Mouse (Mus musculus) left cerebral cortex, postnatal 10 days (tissue): ENCODE measurements at regions not wholly inside any gene's neighbourhood (a gene's known extent, or its start where the extent isn't known, plus 50 kb on each side); places are given as distances from the start of the nearest gene placed in this dataset.
A peak's percentile ranks its signal among the peaks of the same experiment; 100 is the strongest.
"Not testable (repeated sequence)": the region's sequence is repeated elsewhere in the genome, so short reads cannot be mapped to it uniquely, and the experiment has no call there.

ENCODE experiments used
- DNase-seq, 2 experiments: peaks; one replicate each; pipeline ENCODE4 v3.0.0; 2021 to 2022; ENCODE audit warnings: low spot score in 2 of 2, mixed read lengths in 1 of 2; ENCODE audit errors: extremely low spot score in 1 of 2
- intact Hi-C: fragments of 180-260 bp; cut with DNase I; formaldehyde crosslinking; loops from one replicate; pipeline ENCODE4 v1.15.1; 2025

GRCm38 (mm10) chr10:14333344-14333743 is 212.1 kb downstream of the Adgrg6 start:
- intact Hi-C loops: loop anchor here (5.0 kb wide), 1 partner anchor 54 kb away; no protein-coding TSS in a partner anchor
- no peak for DNase-seq

GRCm38 (mm10) chr10:14332688-14333117 is 212.8 kb downstream of the Adgrg6 start:
- DNase-seq: peak; percentile 39 to 45
- intact Hi-C loops: loop anchor here (5.0 kb wide), 1 partner anchor 55 kb away; no protein-coding TSS in a partner anchor

- no peak for DNase-seq
- intact Hi-C loops: no loop called here
Observed at GRCm38 (mm10) chr10:14328846-14329245, 216.6 kb downstream of the Adgrg6 start.

- DNase-seq: no peak
- intact Hi-C loops: no loop called here
Observed at GRCm38 (mm10) chr10:14326229-14326628, 219.2 kb downstream of the Adgrg6 start.

- peak; percentile 77 to 84 for DNase-seq
- intact Hi-C loops: loop anchor here (5.0 kb wide), 4 partner anchors 109 to 759 kb away; partner anchors contain the start of gene Hivep2
Observed at GRCm38 (mm10) chr10:14321503-14321902, 224.0 kb downstream of the Adgrg6 start.

- intact Hi-C loops: no loop called here
- no peak for DNase-seq
Observed at GRCm38 (mm10) chr10:14315232-14315631, 230.2 kb downstream of the Adgrg6 start.

GRCm38 (mm10) chr10:14314607-14315006 is 230.9 kb downstream of the Adgrg6 start:
- no peak for DNase-seq
- intact Hi-C loops: no loop called here

GRCm38 (mm10) chr10:14314004-14314581 is 231.4 kb downstream of the Adgrg6 start:
- DNase-seq: no peak
- intact Hi-C loops: no loop called here

- DNase-seq: no peak
- intact Hi-C loops: no loop called here
Observed at GRCm38 (mm10) chr10:14312959-14313358, 232.5 kb downstream of the Adgrg6 start.

- intact Hi-C loops: no loop called here
- DNase-seq: no peak
Observed at GRCm38 (mm10) chr10:14311962-14312361, 233.5 kb downstream of the Adgrg6 start.

GRCm38 (mm10) chr10:14306811-14307210 is 238.6 kb downstream of the Adgrg6 start:
- intact Hi-C loops: no loop called here
- DNase-seq: no peak

GRCm38 (mm10) chr10:14303476-14303875 is 242.0 kb downstream of the Adgrg6 start:
- no peak for DNase-seq
- intact Hi-C loops: no loop called here

- DNase-seq: no peak
- intact Hi-C loops: no loop called here
Observed at GRCm38 (mm10) chr10:14296147-14296546, 249.3 kb downstream of the Adgrg6 start.

- DNase-seq, intact Hi-C loops: not testable (repeated sequence)
Observed at GRCm38 (mm10) chr10:14292701-14293100, 252.8 kb downstream of the Adgrg6 start.

- intact Hi-C loops: no loop called here
- DNase-seq: no peak
Observed at GRCm38 (mm10) chr10:14287551-14287950, 257.9 kb downstream of the Adgrg6 start.

GRCm38 (mm10) chr10:14276631-14277030 is 268.8 kb downstream of the Adgrg6 start:
- intact Hi-C loops: no loop called here
- no peak for DNase-seq

- intact Hi-C loops: no loop called here
- no peak for DNase-seq
Observed at GRCm38 (mm10) chr10:14275477-14275876, 270.0 kb downstream of the Adgrg6 start.

GRCm38 (mm10) chr10:14270008-14270407 is 275.5 kb downstream of the Adgrg6 start:
- intact Hi-C loops: no loop called here
- no peak for DNase-seq

- DNase-seq: peak in 1 of 2 experiments; percentile 7
- intact Hi-C loops: no loop called here
Observed at GRCm38 (mm10) chr10:14267641-14268040, 277.8 kb downstream of the Adgrg6 start.

- intact Hi-C loops: no loop called here
- DNase-seq: no peak
Observed at GRCm38 (mm10) chr10:14239670-14240069, 273.8 kb downstream of the Hivep2 start.
